Mouse (Mus musculus) thymus, postnatal 36 days (tissue): ENCODE measurements around the gene Pogz.
"Not testable (repeated sequence)": the region's sequence is repeated elsewhere in the genome, so short reads cannot be mapped to it uniquely, and the experiment has no call there.

Experiments
- DNase-seq, 2 experiments: peaks; one replicate each; pipeline ENCODE4 v3.0.0; 2022; ENCODE audit warnings: mixed read lengths in 2 of 2

Gene Pogz

DNA sequence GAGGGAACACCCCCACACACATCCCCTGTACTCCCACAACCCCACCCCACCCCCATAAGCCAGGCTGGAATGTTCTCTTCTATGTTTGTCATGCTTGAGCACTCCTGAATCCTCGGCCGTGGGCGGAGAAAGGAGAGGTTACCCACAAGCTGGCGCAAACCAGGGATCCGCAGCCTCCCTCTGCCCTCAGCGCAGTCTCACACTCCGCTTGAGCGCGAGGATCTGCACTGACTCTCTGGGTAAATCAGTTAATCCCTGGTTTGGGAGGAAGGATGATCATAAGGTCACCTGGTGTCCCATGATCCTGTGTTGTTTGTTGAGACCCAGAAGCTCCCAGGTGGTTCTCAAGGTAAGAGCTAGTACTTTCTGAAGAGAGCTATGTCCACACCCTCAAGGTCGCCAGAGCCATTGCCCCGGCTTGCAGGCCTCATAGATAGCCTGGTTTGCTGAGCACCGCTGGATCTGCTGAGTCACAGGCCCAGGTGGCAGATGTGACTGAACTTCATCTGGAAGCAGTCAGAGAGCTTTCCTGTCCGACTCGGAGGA is 80.5 kb downstream of the Pogz start:
- no peak for DNase-seq

DNA sequence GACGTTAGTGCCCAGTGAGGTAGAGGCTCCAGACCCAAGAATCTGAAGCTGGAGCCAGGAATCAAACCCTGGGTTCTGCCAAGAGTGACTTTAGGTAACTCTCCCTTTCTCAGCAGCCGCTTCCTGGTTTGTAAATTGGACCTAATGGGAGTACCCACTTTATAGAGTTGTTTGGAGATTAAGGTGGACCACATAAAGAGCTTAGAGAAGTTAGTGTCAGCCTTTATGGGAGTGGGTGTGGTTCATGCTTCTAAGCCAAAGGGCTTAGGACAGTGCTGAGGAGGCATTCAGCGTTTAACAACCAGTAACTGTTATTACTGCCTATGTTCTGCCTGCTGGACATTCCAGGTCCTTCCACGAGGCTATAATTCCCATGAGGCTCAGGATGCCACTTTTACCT is 81.5 kb downstream of the Pogz start:
- no peak for DNase-seq

DNA sequence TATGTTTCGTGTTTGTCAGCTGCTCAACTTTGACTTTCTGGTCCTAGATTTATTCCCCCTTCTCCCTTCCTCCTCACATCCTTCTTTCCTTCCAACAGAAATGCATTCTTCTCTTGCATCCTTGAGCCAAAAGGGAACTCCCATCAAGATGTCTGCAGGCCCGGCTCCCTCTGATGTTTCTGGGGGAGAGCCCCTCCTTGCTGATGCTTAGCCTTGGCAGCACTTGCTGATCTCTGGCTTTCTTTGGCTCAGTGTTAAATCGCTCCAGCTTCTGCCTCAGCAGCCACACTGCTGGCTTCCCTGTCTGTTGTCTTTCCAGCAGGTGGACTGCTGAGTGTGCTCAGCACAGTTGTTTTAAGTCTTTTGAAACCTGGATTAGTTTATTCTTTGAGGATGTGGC is 83.7 kb downstream of the Pogz start:
- no peak for DNase-seq

DNA sequence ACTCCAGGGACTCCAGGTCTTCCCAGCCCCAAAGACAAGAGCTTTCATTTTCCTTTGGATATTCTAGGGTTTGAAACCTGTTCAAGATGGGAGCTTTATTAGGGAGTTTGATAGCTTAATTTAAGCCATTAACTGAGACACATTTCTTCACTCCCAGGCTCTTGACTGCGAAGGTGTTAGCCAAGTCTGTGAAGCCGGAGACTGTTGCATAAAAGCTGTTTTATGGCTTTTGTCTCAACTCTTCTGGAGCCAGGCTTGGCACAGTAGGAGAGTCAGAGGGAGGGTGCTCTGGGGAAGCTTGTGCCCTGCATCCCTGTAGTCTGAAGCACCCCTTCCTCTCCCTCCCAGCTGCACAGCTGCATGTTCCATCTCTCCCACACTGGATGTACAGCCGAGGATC is 85.0 kb downstream of the Pogz start:
- DNase-seq, result no peak

DNA sequence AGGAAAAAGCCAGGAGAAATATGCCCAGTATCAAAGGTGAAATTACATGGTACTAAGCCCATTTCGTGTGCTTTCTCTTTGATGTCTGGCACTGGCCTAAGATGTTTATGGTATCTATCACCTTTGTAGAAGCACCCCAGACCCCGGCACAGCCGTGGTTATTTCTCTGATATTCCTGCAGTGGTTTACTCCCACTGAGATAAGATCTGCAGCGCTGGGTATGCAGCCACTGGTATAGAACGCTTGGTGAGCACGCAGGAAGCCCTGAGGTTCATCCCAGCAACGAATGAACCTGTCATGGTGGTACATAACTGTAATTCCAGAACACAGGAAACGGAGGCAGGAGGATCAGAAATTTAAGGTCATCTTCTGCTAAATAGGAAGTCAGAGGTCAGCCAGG is 87.3 kb downstream of the Pogz start:
- no peak for DNase-seq

DNA sequence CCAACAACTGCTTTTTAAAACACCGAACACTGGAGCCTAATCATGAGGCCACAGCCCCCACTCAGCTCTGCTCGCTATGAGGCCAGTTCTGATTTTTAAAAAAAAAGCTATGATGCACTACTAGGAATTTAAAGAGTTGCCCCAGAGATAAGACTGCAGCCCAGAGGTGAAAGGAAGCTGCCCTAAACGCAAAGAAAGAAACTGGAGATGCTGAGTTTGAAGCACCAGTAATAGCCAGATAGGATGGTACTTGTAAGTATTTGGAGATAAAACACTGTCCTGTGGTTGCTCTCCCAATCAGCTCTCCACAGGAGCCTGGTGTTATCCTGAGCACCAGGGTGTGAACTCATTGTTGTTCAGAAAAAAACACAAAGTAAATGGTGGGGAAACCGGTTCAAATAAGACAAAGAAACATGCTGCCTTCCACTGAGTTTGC is 89.0 kb downstream of the Pogz start:
- DNase-seq, result not testable (repeated sequence)

DNA sequence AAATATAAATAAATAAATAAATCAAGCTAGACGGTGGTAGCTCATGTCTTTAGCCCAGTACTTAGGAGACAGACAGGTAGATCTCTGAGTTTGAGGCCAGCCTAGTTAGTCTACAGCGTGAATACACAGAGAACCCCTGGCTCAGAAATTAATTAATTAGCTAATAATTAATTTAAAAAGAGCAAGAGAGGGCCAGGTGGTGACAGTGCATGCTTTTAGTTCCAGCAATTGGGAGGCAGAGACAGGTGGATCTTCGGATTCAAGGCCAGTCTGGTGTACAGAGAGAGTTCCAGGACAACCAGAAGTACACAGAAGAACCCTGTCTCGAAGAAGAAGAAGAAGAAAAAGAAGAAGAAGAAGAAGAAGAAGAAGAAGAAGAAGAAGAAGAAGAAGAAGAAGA is 91.6 kb downstream of the Pogz start:
- not testable (repeated sequence) for DNase-seq

DNA sequence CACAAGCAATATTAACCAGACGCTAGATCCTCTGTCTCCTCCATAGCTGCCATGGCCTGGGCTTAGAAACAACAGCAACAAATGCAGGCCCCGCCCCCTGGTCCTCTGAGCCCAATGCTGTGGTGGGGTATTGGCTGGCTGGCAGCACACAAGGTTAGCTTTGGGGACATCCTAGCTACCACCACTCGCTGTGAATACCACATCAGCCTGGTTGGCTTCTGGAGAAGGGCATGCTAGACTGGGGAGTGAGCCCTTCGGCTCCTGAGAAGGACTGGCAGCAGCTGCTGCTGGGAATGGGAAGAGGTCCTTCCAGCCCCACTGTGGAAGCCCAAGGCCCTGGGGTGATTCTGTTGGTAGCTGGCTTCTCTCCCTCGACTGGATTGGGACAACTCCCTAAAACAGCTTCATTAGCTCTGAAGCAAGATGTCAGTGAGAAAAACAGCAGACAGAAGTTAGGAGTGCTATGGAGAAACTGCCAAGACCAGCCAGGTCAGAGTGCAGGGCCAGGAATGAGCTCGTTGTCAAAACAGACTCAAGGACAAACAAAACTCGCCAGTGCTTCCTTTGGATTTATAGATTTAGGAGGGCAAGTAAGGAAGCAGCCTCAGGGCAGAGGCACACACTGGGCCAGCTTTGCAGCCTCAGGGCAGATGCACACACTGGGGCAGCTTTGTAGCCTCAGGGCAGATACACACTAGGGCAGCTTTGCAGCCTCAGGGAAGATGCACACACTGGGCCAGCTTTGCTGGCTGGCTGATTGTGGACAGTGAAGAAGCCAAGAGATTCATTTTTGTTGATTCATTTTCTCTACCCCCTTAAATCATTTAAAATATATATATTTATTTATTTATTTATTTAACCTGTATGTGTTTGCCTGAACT is 93.3 kb downstream of the Pogz start:
- not testable (repeated sequence) for DNase-seq

DNA sequence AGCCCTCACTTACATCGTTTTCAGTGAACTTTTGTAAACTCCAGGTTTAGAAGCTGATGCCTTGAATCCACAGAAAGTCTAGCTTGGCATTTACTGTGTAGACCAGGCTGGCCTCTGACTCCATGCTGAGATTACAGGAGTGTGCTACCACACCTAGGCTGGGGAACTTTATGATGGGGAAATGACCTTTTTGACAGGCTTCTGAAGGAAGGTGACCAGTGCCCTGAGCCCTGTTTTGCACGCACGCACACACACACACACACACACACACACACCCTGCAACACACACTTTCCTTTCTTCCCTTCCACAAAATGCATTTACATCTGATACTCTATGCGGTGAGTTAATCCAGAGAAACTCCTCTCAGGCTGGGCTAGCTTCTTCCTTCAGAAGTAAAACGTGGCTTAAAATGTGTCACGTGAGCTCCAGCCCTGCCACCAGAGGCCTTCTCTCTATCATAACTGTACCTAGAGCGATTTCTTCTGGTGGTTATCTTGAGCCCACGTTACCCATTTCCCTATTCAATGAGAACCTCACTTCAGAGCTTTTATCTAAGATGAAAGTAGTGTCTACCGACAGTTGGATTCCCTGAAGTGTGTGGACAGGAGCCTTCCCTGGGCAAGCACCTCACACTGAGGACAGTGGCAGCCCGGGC is 94.2 kb downstream of the Pogz start:
- DNase-seq, result not testable (repeated sequence)
